Mouse (Mus musculus) CD4-positive, CD25-positive, alpha-beta regulatory T cell, adult 4 months (primary cell): ENCODE data around the gene Wapl. TPM values are rescaled to one million over a fixed set of nuclear protein-coding genes. Genes with fewer than 3 reads are reported as not detected.

ENCODE experiments used
- ATAC-seq: one replicate; pipeline ENCODE4 v1.8.0; 2017
- polyA plus RNA-seq, 2 experiments: library from polyadenylated mRNA; unstranded; fragments of 100-300 nt; shearing (Covaris generic); gene quantifications; one replicate each; pipeline ENCODE4 v1.2.1; 2017

Gene Wapl
- polyA plus RNA-seq, result 10 to 100 TPM; 49.1 to 49.9 TPM

GRCm38 (mm10) chr14:34673395-34674228 is at the start of gene Wapl:
Gene Wapl (plus strand): TSS chr14:34673928.
- ATAC-seq, result peak; percentile 94

GRCm38 (mm10) chr14:34626824-34627223 is 46.9 kb upstream of the Wapl start:
- ATAC-seq, result no peak

- ATAC-seq, result no peak
Observed at GRCm38 (mm10) chr14:34632722-34633448, 40.8 kb upstream of the Wapl start.

GRCm38 (mm10) chr14:34635192-34635591 is 38.5 kb upstream of the Wapl start:
- no peak for ATAC-seq

- no peak for ATAC-seq
Observed at GRCm38 (mm10) chr14:34635721-34636120, 38.0 kb upstream of the Wapl start.

- ATAC-seq, result no peak
Observed at GRCm38 (mm10) chr14:34644140-34644539, 29.6 kb upstream of the Wapl start.

GRCm38 (mm10) chr14:34647870-34648475 is 25.8 kb upstream of the Wapl start:
- no peak for ATAC-seq

GRCm38 (mm10) chr14:34657131-34657530 is 16.6 kb upstream of the Wapl start:
- no peak for ATAC-seq

GRCm38 (mm10) chr14:34660351-34660787 is 13.4 kb upstream of the Wapl start:
- ATAC-seq, result no peak

GRCm38 (mm10) chr14:34660788-34661591 is 12.7 kb upstream of the Wapl start:
- peak; percentile 28 for ATAC-seq

GRCm38 (mm10) chr14:34661621-34662477 is 11.9 kb upstream of the Wapl start:
- ATAC-seq, result peak; percentile 77

- no peak for ATAC-seq
Observed at GRCm38 (mm10) chr14:34662478-34662826, 11.3 kb upstream of the Wapl start.

GRCm38 (mm10) chr14:34663381-34663780 is 10.3 kb upstream of the Wapl start:
- no peak for ATAC-seq

GRCm38 (mm10) chr14:34669082-34669481 is 4.6 kb upstream of the Wapl start:
- no peak for ATAC-seq

- ATAC-seq, result peak; percentile 16
Observed at GRCm38 (mm10) chr14:34670256-34670655, 3.5 kb upstream of the Wapl start.

GRCm38 (mm10) chr14:34674229-34674791 is 582 bp downstream of the Wapl start:
- peak; percentile 10 for ATAC-seq

- no peak for ATAC-seq
Observed at GRCm38 (mm10) chr14:34674932-34675331, 1.2 kb downstream of the Wapl start.

- ATAC-seq, result no peak
Observed at GRCm38 (mm10) chr14:34675347-34675865, 1.7 kb downstream of the Wapl start.

- no peak for ATAC-seq
Observed at GRCm38 (mm10) chr14:34680815-34681214, 7.1 kb downstream of the Wapl start.

GRCm38 (mm10) chr14:34684989-34685388 is 11.3 kb downstream of the Wapl start:
- no peak for ATAC-seq

- no peak for ATAC-seq
Observed at GRCm38 (mm10) chr14:34693970-34694369, 20.2 kb downstream of the Wapl start.
